Mouse (Mus musculus): ENCODE results near the gene Cbl. TPM values are rescaled to one million over a fixed set of nuclear protein-coding genes. Genes with fewer than 3 reads are reported as not detected.

Cbl gene
- total RNA-seq, 2 experiments from 2014 or later, result 12.1 to 12.8 TPM

Other genes starting within 250 kb of the Cbl start
- gene Thy1, start 190.7 kb downstream of the Cbl start, total RNA-seq (2021), result 10 to 100 TPM; 35.5 to 45.4 TPM
- 100 to 1,000 TPM; 142 to 224 TPM for gene Usp2, start 167.0 kb downstream of the Cbl start, total RNA-seq (2021)
- under 1 TPM in 1 of 2 experiments, not detected in 1; 0.06 TPM for gene Mfrp, start 132.3 kb downstream of the Cbl start, total RNA-seq (2021)
- 10 to 100 TPM; 22.9 to 25.7 TPM for gene C1qtnf5, start 126.8 kb downstream of the Cbl start, total RNA-seq (2021)
- gene Gm49380, start 120.5 kb downstream of the Cbl start, total RNA-seq (2021), result 1 to 10 TPM in 1 of 2 experiments, under 1 TPM in 1; 0.23 to 1.2 TPM
- gene Rnf26, start 120.5 kb downstream of the Cbl start, total RNA-seq (2021), result 1 to 10 TPM; 6.4 to 8.4 TPM
- 10 to 100 TPM; 62.3 to 83.8 TPM for gene Mcam, start 99.6 kb downstream of the Cbl start, total RNA-seq (2021)
- gene Ccdc153, start 6.6 kb upstream of the Cbl start, total RNA-seq (2021), result not detected
- under 1 TPM; 0.86 to 0.98 TPM for gene Pdzd3, start 17.4 kb upstream of the Cbl start, total RNA-seq (2021)
- gene Nlrx1, start 34.5 kb upstream of the Cbl start, total RNA-seq (2021), result 10 to 100 TPM; 26.0 to 26.2 TPM
- gene Abcg4, start 54.6 kb upstream of the Cbl start, total RNA-seq (2021), result under 1 TPM; 0.58 to 0.94 TPM
- 1 to 10 TPM; 5.8 to 6.0 TPM for gene Hinfp, start 71.6 kb upstream of the Cbl start, total RNA-seq (2021)
- gene C2cd2l, start 86.2 kb upstream of the Cbl start, total RNA-seq (2021), result 10 to 100 TPM; 12.1 to 13.7 TPM
- 10 to 100 TPM; 12.5 to 14.0 TPM for gene Dpagt1, start 92.0 kb upstream of the Cbl start, total RNA-seq (2021)
- 10 to 100 TPM; 21.7 to 24.8 TPM for gene H2afx, start 100.6 kb upstream of the Cbl start, total RNA-seq (2021)
- 10 to 100 TPM; 24.2 to 25.5 TPM for gene Hmbs, start 110.2 kb upstream of the Cbl start, total RNA-seq (2021)
- gene Vps11, start 127.6 kb upstream of the Cbl start, total RNA-seq (2021), result 10 to 100 TPM; 15.6 to 16.9 TPM
- 10 to 100 TPM; 25.9 to 30.6 TPM for gene Hyou1, start 145.4 kb upstream of the Cbl start, total RNA-seq (2021)
- gene Slc37a4, start 162.8 kb upstream of the Cbl start, total RNA-seq (2021), result 100 to 1,000 TPM; 164 to 179 TPM
- gene Rps25, start 173.1 kb upstream of the Cbl start, total RNA-seq (2021), result 1,000 to 10,000 TPM in 1 of 2 experiments, 100 to 1,000 TPM in 1; 952 to 1,089 TPM
- gene Trappc4, start 173.6 kb upstream of the Cbl start, total RNA-seq (2021), result 10 to 100 TPM; 17.5 to 19.9 TPM
- gene Ccdc84, start 184.5 kb upstream of the Cbl start, total RNA-seq (2021), result 1 to 10 TPM; 4.4 to 5.6 TPM
- gene Foxr1, start 207.1 kb upstream of the Cbl start, total RNA-seq (2021), result not detected
- under 1 TPM; 0.35 to 0.78 TPM for gene Upk2, start 220.9 kb upstream of the Cbl start, total RNA-seq (2021)
- 10 to 100 TPM; 38.9 to 44.2 TPM for gene Bcl9l, start 248.8 kb upstream of the Cbl start, total RNA-seq (2021)